Mouse (Mus musculus) c-Kit-positive CD71-negative TER-119-negative erythroid progenitor cells, embryonic 14.5 days (primary cell): ENCODE results near the gene Ruvbl1.
A peak's percentile ranks its signal among the peaks of the same experiment; 100 is the strongest.

ENCODE experiments used
- DNase-seq: peaks from one replicate; pipeline ENCODE4 v3.0.0-alpha.2; 2013; ENCODE audit warnings: low read depth

Ruvbl1 gene

GRCm38 (mm10) chr6:88493712-88494111, 28.5 kb downstream of the Ruvbl1 start:
- DNase-seq: no peak

- no peak for DNase-seq
These were observed 34.5 kb downstream of the Ruvbl1 start for GRCm38 (mm10) chr6:88499481-88500404.

- DNase-seq: no peak
These were observed 35.2 kb downstream of the Ruvbl1 start for GRCm38 (mm10) chr6:88500405-88500767.

- no peak for DNase-seq
These were observed 37.1 kb downstream of the Ruvbl1 start for GRCm38 (mm10) chr6:88502030-88502970.

GRCm38 (mm10) chr6:88503044-88503443, 37.8 kb downstream of the Ruvbl1 start:
- DNase-seq: no peak

- no peak for DNase-seq
These were observed 48.8 kb downstream of the Ruvbl1 start for GRCm38 (mm10) chr6:88513984-88514383.

- DNase-seq: no peak
These were observed 49.3 kb downstream of the Ruvbl1 start for GRCm38 (mm10) chr6:88514546-88514945.

GRCm38 (mm10) chr6:88515971-88516370, 50.8 kb downstream of the Ruvbl1 start:
- DNase-seq: no peak

GRCm38 (mm10) chr6:88516667-88517066, 51.5 kb downstream of the Ruvbl1 start:
- DNase-seq: no peak

GRCm38 (mm10) chr6:88517701-88518403, 52.6 kb downstream of the Ruvbl1 start:
- no peak for DNase-seq

GRCm38 (mm10) chr6:88518404-88519263, 53.4 kb downstream of the Ruvbl1 start, which contains the start of gene Sec61a1:
Sec61a1 (minus strand) TSS chr6:88518905.
- DNase-seq: peak; percentile 84

- no peak for DNase-seq
These were observed 56.6 kb downstream of the Ruvbl1 start for GRCm38 (mm10) chr6:88521821-88522220.

- no peak for DNase-seq
These were observed 57.4 kb downstream of the Ruvbl1 start for GRCm38 (mm10) chr6:88522606-88523005.

- no peak for DNase-seq
These were observed 57.8 kb downstream of the Ruvbl1 start for GRCm38 (mm10) chr6:88523043-88523442.

- DNase-seq: no peak
These were observed 58.2 kb downstream of the Ruvbl1 start for GRCm38 (mm10) chr6:88523451-88523850.

GRCm38 (mm10) chr6:88524056-88524455, 58.8 kb downstream of the Ruvbl1 start:
- no peak for DNase-seq

GRCm38 (mm10) chr6:88530306-88530705, 65.1 kb downstream of the Ruvbl1 start:
- DNase-seq: no peak

GRCm38 (mm10) chr6:88540093-88540755, 75.0 kb downstream of the Ruvbl1 start:
- DNase-seq: no peak

- no peak for DNase-seq
These were observed 79.0 kb downstream of the Ruvbl1 start for GRCm38 (mm10) chr6:88544241-88544640.

GRCm38 (mm10) chr6:88544644-88545396, 79.6 kb downstream of the Ruvbl1 start:
- peak; percentile 29 for DNase-seq
